Mouse (Mus musculus): ENCODE data around the gene Lima1.
A peak's percentile ranks its signal among the peaks of the same experiment; 100 is the strongest.
"Not testable (repeated sequence)": the region's sequence is repeated elsewhere in the genome, so short reads cannot be mapped to it uniquely, and the experiment has no call there.

The Lima1 gene

DNA sequence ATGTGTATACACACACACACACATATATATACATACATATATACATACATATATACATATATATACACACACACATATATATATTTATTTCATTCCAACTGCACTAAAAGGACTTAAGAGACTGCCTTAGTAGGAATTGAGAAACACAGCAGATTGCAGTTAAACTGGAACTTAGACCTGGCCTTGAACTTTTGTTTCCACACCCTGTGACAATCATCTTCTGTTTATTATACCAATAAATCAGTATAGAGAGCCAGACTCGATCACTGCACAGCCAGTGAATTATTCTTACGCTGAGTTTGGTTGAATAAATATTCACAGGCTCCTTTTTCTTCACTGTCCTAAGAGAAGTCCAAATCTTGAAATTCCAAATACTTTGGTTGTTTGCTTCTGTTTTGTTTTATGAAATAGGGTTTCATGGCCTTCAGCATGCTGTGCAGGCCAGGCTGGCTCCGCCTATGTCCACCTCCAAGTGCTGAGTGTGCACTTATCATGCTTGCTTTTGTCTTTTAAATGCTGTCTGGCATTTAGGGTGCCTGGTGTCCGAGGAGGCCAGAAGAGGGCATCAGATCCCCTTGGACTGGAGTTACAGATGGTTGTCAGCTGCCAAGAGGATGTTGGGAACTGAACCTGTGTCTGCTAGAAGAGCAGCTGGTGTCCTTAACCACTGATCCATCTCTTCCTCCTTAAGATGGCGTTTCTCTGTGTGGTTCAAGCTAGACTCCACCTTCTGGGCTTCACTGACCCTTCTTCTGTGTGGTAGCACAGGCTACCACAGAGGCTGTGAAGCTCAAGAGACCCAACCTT is 41.4 kb downstream of the Lima1 start:
- DNase-seq = no peak

DNA sequence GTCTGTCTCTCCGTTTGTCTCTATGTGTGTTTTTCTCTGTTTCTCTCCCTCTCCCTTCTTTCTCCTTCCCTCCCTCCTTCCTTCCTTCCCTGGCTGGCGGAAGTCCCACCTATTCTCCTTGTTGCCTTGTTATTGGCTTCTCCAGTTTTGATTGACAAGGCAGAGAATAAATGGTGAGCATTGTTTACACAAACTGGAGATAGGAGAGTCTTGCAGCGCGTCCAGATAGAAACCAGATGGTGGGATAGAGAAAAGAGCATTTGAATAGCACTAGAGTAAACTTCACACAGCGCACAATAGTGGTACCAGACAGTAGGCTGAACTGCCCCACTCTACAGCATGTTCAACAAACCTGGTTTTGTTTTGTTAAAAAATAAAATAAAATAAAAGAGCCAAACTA is 43.7 kb downstream of the Lima1 start:
- peak; percentile 34 for DNase-seq

DNA sequence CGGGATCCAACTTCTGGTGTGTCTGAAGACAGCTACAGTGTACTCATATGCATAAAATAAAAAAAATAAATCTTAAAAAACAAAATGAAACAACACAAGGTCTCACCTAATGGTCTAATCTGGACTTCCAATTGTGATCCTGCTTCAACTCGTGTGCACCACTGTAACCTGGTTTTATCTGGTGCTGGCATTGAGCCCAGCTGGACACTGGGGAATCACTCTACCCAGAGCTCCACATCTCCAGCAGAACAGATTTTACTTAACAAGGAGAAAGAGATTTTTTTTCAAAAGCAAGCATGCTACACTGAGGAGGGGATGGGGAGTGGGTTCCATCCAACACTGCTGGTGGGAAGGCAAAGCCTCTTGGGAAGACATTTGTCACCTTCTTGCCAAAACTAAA is 47.2 kb downstream of the Lima1 start:
- no peak for DNase-seq

DNA sequence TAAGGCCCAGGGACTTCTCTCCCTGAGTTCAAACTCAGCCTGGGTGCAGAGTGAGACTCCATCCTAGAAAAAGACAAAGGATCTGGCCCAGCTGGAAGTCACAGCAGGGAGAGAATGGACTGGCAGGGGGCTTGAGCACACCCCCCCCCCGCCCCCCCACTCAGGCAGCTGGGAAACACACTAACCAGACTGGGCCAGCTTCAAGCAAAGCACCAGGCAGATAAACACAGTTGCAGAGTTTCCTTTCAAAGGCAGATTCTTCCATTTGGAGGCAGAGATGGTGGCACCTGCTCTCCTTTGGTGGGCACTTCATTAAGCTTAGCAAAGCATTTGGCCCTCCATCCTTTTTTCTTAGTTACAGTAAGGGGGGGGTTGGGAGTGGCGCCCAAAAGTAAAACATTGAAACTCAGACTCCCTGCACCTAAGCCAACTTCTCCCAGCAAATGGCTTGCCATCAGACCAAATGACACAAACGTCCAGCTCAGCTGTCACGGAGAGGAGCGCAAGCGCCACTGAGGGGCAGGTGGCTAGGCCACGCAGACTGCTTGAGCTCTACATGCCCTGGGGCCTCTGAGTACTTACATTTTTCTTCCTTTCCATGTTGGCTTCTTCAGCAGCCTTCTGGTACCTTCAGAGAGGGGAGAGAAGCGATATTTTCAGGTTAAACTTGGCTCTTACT is 48.9 kb downstream of the Lima1 start:
- no peak for DNase-seq

DNA sequence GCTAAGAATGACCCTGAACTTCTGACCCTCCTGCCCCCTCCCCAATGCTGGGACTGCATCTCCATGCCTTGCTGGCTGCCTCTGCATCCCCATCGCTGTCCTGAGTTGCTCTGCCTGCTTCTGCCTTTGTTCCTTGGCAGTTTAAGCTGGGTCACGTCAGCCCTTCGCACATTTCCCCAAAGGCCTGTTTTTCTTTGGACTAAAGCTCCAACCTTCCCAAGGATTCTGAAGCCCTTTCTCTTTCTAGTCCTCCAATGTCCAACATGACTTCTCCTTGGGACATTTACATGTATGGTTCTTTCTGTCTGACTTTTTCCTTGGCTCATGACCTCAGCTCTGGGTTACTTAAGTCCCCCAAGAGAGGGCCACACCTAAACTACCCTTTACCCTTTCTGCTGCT is 50.0 kb downstream of the Lima1 start:
- DNase-seq = no peak

DNA sequence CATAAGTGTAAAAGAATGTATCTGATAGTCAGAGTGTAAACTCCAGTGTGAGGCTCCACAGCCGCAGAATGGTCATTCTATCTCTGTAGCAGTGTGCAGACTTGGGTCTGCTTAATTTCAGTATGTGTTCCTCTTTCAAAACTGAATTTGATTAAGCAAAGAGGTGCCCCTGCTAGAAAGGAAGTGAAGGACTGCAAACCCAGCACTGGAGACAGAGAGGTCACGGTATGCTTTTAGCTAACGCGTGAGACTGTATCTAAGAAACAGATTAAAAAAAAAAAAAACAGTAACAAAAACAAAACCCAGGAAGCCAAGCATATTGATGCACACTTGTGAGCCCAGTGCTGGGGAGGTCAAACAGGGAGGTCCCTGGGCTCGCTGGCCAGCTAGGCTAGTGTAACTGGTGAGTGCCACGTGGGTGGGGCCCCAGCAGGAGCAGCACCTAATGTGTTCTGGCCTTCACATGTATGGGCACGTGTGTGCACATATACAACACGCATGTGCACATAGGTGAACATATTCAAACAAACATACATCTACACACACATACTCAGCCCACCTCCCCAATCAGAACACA is 51.8 kb downstream of the Lima1 start:
- no peak for DNase-seq

DNA sequence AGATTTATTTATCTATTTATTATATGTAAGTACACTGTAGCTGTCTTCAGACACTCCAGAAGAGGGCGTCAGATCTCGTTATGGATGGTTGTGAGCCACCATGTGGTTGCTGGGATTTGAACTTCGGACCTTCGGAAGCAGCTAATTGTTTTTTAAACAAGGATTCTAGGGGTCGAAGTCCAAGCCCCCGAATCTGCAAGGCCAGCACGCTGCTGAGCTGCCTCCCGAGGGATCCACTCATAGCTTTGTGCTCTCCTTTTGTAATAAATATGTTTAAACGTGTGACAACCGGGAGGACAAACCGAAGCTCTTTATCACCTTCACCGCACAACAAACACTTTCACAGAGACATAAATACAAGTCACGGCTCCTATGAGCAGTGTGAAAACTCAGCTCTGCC is 52.8 kb downstream of the Lima1 start:
- not testable (repeated sequence) for DNase-seq

DNA sequence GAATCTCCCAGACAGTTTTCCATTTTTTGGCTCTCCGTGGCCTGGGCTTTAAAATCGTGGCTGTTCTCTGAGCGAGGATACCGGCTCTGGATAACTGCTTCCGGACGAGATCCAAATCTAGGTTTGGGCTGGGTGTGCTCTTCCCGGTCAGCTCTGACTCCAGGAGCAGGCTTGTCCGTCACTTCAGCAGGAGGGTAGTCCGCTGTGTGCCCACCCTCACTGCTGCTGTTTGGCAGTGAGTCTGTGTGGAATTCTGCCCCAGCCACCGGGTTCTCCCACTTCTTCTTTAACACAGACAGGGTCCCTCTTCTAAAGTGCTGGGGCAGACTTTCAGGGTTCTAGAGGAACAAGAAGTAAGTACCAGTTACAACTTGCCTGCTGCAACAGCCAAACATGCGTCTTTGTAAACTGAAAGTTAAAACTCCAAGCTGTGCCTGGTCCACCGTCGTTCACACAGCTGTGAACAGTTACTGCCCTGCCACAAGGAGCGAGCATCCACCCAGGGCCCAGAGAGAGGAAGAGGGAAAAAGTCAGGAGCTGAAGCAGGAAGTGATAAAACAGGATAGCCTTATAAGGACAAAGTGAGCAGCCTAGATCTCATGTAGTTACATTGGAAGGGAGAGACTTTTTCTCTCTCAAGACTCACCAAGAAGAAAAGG is 55.5 kb downstream of the Lima1 start:
- peak; percentile 78 for DNase-seq

DNA sequence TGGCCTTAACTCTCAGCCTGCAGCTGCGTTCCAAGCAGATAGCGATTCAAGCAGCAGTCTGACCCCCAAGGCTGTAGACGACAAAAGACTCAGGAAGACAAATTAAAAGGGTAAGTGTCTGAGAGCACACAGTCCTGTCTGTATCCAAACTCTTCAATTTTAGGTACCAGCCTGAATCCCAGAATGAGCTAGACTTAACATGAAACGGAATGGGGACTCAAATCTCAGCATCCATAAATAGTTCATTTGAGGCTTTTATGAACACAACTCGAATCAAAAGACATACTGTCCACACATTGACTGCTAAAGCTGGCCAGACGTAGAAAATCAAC is 56.2 kb downstream of the Lima1 start:
- no peak for DNase-seq

DNA sequence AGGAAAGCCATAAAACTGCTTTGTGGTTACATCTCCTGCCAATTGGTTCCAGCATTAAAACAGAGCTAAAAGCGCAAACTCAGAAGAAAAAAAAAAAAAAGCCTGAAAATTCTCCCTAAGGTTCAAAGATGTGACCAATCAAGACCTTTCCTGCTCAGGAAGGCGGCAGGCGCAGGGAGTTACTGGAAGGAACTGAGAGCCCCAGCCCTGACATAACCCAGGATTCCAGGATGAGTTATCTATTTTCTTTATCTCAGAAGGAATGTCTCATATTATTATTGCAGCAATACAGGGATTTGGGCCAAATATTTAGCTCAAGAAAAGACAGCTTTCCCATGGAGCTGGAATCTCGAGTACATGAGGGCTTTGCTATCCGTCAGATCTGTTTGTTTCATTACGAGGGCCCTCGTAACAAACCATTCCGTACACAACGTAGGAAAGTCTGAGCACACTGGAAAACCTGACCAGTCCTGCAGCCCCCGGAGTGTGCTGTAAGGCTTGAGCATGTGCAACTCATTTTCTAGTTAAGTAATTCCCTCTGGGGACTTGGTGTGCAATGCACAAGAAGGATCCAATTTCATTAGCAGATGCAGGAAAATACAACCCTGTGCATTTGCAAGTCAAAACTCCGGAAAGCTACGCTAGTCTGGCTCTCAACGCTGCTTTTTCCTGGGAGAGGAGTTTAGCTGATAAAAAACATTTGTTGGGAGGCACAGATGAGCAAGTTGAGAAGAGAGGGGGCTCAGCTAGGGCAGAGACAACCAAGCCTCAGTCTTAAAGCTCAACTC is 56.7 kb downstream of the Lima1 start:
- DNase-seq = peak; percentile 66

DNA sequence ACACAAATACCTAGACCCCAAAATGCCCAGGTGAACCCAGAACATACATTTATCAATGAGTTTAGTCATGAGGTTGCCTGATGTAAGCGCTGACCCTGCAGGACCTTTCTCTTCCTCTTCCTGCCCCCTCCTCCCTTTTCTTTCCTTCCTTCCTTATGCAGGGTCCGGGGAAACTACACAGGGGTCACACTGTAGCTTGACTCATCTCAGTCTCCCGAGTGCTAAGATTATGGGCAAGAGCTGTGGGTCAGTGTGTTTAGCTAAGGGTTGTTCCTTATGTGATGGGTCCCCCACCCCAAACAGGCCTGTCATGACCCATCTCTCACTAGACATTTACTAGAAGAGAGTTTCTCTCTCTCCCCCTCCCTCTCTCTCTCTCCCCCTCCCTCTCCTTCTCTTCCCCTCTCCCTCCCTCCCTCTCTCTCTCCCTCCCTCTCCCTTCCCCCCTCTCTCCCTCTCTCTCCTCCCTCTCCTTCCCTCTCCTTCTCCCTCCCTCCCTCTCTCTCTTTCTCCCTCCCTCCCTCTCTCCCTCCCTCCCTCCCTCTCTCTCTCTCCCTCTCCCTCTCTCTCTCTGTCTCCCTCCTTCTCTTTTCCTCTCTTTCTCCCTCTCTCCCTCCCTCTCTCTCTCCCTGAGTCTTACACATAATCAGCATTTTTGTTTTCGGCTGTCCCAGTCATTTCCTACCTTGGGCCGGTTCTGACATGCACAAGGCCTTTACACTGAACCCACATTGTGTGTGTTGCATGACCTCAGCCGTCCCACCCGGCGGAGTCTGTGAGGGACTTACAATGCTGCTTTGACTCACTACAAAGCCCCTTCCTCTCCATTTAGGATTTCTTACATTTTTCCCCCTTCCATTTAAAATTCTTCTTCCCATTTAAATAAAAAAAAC is 57.7 kb downstream of the Lima1 start:
- no peak for DNase-seq

DNA sequence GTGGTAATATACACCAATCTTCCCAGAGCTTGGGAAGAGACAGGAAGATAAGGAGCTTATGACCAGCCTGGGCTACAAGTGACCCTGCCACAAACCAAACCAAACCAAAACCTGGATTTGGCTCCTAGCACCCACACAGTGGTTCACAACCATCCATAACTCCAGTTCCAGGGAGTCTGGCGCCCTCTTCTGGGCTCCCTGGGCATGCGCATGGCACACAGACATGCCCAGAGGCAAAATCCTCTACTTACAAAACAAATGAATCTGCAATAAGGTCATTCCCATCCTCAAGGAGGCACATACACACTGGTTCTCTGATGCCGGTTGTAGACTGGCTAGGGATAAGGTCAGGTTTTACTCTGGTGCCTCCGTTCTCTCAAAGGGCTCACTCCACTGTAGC is 59.3 kb downstream of the Lima1 start:
- DNase-seq = no peak

DNA sequence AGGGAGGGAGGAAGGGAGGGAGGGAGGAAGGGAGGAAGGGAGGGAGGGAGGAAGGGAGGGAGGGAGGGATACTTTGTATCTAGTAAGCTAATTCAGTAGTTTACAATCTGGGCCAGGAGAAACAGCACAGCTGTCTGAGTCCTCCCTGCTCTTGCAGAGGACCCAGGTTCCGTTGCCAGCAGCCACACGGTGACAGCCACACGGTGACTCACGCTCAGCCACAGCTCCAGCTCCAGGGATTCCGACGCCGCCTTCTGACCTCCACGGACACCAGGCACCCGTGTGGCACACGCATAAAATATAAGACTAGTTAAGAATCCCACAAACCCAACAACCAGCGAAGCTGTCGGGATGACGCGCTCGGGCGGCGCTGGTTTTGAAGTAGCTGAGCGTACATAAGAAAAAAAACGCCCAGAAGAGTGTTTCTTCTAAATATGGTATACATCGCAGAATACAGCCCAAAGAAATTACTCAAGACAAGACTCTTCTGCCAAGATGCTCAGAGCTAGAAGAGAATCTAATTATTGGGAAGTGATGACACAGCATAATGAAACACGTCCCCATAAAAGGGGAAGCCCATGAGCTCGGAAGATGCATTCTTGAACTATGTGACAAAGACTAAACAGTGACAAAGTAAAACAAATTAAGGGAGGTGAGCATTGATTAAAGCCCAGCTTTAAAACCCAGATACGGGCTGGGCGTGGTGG is 60.5 kb downstream of the Lima1 start:
- peak; percentile 45 for DNase-seq

DNA sequence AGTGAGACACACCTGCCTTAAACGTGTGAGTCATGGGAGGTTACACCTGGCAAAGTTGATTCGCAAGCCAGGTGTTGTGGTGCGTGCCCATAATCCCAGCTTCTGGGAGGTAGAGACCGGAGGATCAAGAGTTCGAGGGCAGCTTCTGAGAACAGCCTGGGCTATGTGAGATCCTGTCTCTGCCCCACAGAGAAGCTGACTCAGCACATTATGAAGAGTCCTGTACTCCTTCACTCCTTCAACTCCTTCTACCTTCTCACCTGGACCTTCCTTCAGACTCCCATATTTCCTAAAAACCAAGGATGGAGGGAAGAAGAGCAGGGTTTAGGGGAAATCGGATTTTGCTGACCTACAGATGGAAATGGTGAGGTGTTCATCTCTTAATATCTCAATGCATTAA is 61.6 kb downstream of the Lima1 start:
- DNase-seq = no peak

DNA sequence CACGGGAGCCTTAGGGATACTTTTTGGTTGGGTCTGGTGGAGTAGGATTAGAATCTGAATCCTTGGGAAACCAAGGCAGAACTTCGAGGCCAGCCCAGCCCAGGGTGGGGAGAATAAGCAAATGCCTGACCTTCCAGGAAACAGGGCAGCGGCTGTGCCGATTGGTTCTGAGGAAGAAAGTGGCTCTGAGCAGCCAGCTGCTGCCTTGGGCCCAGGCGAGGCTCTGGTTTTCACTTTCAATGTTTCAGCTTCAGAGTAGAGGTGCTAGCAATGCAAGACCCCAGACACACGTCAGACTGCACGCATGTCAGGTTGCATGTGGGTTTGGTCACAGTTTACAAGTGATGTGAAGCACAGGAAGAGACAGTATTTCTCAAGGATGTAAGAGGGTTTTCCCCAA is 63.2 kb downstream of the Lima1 start:
- no peak for DNase-seq

DNA sequence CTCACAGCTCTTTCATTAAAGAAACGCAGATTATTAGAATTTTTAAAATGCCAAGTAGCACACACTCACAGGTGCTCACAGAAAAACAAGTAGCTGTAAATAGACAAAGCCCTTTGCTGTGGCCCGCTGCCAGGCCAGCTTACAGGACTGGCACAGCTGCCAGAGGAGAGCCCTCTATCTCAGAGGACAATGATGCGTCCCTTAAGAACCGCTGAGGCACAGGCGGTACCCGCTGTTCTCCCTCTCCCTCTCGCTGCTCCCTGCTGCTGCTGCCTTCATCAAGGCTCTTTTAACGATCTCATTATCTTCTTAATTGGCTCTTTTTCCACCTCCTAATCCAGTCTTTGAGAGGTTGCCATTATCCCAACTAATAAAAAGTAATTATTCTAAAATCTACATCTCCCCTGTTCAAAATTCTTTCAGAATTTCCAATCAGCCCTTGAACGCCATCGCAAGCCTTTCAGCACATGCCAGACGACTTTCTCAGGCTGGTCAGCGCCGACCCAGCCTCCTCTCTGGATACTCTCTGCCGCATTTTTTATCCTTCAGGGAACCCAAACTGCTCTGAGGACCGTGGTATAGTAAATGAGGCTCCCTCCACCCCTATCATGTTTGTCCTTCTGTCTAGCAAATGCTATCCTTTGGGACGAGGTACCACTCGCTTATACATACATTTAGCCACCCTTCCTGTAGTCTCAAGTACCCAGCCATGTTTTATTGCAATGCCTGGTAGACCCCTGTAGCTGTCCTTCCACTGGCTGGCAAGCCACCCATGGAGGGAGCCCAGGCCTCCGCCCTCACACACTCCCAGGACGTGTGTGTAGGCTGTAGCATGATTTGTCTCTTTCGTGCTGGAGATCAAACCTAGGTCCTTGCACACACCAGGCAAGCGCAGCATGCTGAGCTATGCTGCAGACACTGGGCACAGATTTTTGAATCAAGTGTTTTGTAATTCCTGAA is 67.2 kb downstream of the Lima1 start:
- no peak for DNase-seq

DNA sequence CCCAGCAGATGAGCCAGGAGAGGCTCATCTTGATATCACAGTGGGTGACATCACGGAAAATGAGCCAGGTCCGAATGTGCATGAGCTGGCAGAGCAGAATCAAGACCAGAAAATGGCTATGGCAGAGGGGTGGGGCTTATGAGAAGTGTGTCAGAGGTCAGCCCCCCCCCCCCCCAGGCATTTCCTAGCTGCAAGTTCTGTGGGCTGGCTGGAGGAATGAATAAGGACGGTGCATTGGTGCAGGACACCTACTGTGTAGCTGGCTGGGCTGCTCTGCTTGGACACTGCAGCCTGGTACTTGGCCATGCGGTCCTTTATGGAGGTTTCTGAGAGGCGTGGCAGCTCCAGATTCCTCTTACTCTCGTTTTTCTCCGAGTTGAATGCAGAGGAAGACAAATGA is 69.1 kb downstream of the Lima1 start:
- DNase-seq = no peak

DNA sequence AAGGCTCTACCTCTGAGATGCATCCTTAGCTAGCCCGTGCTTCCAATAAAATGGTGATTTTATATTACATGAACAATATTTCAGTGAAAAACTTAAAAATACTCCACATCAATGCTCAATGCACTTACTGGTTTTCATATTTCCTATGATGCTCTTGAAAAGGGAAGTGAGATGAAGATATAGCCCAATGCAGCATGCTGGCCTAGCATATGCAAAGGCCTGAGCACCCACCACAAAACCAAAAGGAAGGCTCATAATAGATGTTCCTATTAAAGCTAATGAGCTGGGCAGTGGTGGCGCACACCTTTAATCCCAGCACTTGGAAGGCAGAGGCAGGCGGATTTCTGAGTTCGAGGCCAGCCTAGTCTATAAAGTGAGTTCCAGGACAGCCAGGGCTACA is 69.6 kb downstream of the Lima1 start:
- no peak for DNase-seq

DNA sequence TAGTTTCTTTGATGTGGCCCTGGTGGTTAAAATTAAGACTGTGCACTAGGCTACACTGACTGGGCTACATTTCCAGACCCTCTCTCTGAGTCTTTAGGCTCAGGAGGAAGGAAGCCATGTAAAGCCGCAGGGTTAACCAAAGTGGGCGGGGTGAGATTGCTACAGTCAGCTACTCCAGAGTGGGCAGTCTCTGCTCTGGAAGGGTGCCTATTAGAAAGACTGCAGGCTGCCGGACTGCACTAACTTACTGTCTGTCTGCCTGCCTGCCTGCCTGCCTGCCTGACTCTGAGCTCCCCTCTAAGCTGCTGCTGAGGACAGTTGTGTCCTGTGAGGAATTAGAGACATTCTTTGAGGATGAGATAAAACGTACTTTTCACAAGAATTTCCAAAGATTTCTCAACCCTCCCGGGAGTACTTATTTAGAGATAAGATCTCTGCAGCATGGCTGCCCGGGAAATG is 72.0 kb downstream of the Lima1 start:
- peak; percentile 61 for DNase-seq

Measured in kidney, postnatal 10 days (tissue).